Mouse (Mus musculus): ENCODE measurements around the gene Gm10300. TPM values are rescaled to one million over a fixed set of nuclear protein-coding genes. Genes with fewer than 3 reads are reported as not detected.

Gm10300 gene
- total and polyA plus RNA-seq, 2 experiments from 2014 or later, result 0.14 TPM; not detected in 1

- Histone ChIP-seq H3K9me3 (ENCODE audit: low read length) (no peaks in the 10 kb centered on the region), H3K36me3 (ENCODE audit: insufficient read depth) (no peaks in the 10 kb centered on the region), H3K4me1 (ENCODE audit: insufficient read depth) (no peaks in the 10 kb centered on the region), H3K27me3 (ENCODE audit: insufficient read depth, low read length) (peaks cover 26% of the 10 kb centered on the region), H3K9ac (no peak overlapping the region), H3K4me2 (ENCODE audit: low read depth) (no peak overlapping the region), H3K4me3 (ENCODE audit: low read depth, low read length) (no peak overlapping the region), H3K27ac (ENCODE audit: low read depth, low read length) (no peak overlapping the region)
- 67% methylated on average over 6 of the region's 6 CpGs for WGBS
- ATAC-seq (no peak), DNase-seq (no peak)
- no peak for TF ChIP-seq CTCF (IDR thresholded peaks at IDR 0.05; ENCODE audit: low read depth)
Measured at GRCm38 (mm10) chr4:132072946-132073345, 1.6 kb upstream of the Gm10300 start.

GRCm38 (mm10) chr4:132074933-132075769, 654 bp downstream of the Gm10300 start, which contains the start of gene Epb41:
Gene Epb41 (minus strand): TSS chr4:132075321.
- TF ChIP-seq CTCF (IDR thresholded peaks at IDR 0.05; ENCODE audit: low read depth), result no peak
- H3K9me3 ChIP-seq (ENCODE audit: low read length), result no peaks in the 10 kb centered on the region
- H3K27me3 ChIP-seq (ENCODE audit: insufficient read depth, low read length), result peaks cover 33% of the 10 kb centered on the region
- peak within 1 kb of the TSS; percentile 100 for H3K4me2 ChIP-seq (ENCODE audit: low read depth)
- no peaks in the 10 kb centered on the region for H3K4me1 ChIP-seq (ENCODE audit: insufficient read depth)
- peak; percentile 84 for DNase-seq
- H3K9ac ChIP-seq, result peak within 1 kb of the TSS; percentile 50
- WGBS, result 2% methylated on average over 47 of the region's 47 CpGs
- H3K4me3 ChIP-seq (ENCODE audit: low read depth, low read length), result peak within 1 kb of the TSS; percentile 48
- no peak within 1 kb of the TSS for H3K27ac ChIP-seq (ENCODE audit: low read depth, low read length)
- peak; percentile 90 for ATAC-seq
- no peaks in the 10 kb centered on the region for H3K36me3 ChIP-seq (ENCODE audit: insufficient read depth)

- H3K9me3 ChIP-seq (ENCODE audit: low read length), result no peaks in the 10 kb centered on the region
- peak overlapping the region; percentile 48; the same call in 1 of the 2 replicates for H3K4me3 ChIP-seq (ENCODE audit: low read depth, low read length)
Measured at GRCm38 (mm10) chr4:132075796-132076195, 1.3 kb downstream of the Gm10300 start.

GRCm38 (mm10) chr4:132076480-132077405, 2.2 kb downstream of the Gm10300 start:
- no peak overlapping the region for H3K4me2 ChIP-seq (ENCODE audit: low read depth)
- H3K4me1 ChIP-seq (ENCODE audit: insufficient read depth), result no peaks in the 10 kb centered on the region
- DNase-seq, result no peak
- H3K4me3 ChIP-seq (ENCODE audit: low read depth, low read length), result no peak overlapping the region
- no peak for TF ChIP-seq CTCF (IDR thresholded peaks at IDR 0.05; ENCODE audit: low read depth)
- no peaks in the 10 kb centered on the region for H3K36me3 ChIP-seq (ENCODE audit: insufficient read depth)
- H3K9ac ChIP-seq, result no peak overlapping the region
- H3K27me3 ChIP-seq (ENCODE audit: insufficient read depth, low read length), result peaks cover 33% of the 10 kb centered on the region
- no peak overlapping the region for H3K27ac ChIP-seq (ENCODE audit: low read depth, low read length)
- 24% methylated on average over 20 of the region's 20 CpGs for WGBS
- ATAC-seq, result no peak
- no peaks in the 10 kb centered on the region for H3K9me3 ChIP-seq (ENCODE audit: low read length)

More at GRCm38 (mm10) chr4:132075796-132076195, 1.3 kb downstream of the Gm10300 start:
- H3K4me1 ChIP-seq (ENCODE audit: insufficient read depth), result no peaks in the 10 kb centered on the region
- H3K27me3 ChIP-seq (ENCODE audit: insufficient read depth, low read length), result peaks cover 33% of the 10 kb centered on the region
- H3K4me2 ChIP-seq (ENCODE audit: low read depth), result peak overlapping the region; percentile 100
- H3K36me3 ChIP-seq (ENCODE audit: insufficient read depth), result no peaks in the 10 kb centered on the region
- no peak overlapping the region for H3K27ac ChIP-seq (ENCODE audit: low read depth, low read length)
- TF ChIP-seq CTCF (IDR thresholded peaks at IDR 0.05; ENCODE audit: low read depth), result no peak
- WGBS, result 21% methylated on average over 1 of the region's 1 CpGs
- ATAC-seq (no peak), DNase-seq (no peak)
- H3K9ac ChIP-seq, result no peak overlapping the region

- ATAC-seq, result no peak
- Histone ChIP-seq H3K36me3 (ENCODE audit: insufficient read depth) (no peaks in the 10 kb centered on the region), H3K9me3 (ENCODE audit: low read length) (no peaks in the 10 kb centered on the region), H3K4me1 (ENCODE audit: insufficient read depth) (no peaks in the 10 kb centered on the region), H3K4me2 (ENCODE audit: low read depth) (no peak overlapping the region), H3K4me3 (ENCODE audit: low read depth, low read length) (no peak overlapping the region), H3K9ac (no peak overlapping the region), H3K27me3 (ENCODE audit: insufficient read depth, low read length) (peaks cover 33% of the 10 kb centered on the region), H3K27ac (ENCODE audit: low read depth, low read length) (no peak overlapping the region)
- DNase-seq, result no peak
- TF ChIP-seq CTCF (IDR thresholded peaks at IDR 0.05; ENCODE audit: low read depth), result no peak
- 72% methylated on average over 7 of the region's 7 CpGs for WGBS
Measured at GRCm38 (mm10) chr4:132077445-132077844, 2.9 kb downstream of the Gm10300 start.

DNA sequence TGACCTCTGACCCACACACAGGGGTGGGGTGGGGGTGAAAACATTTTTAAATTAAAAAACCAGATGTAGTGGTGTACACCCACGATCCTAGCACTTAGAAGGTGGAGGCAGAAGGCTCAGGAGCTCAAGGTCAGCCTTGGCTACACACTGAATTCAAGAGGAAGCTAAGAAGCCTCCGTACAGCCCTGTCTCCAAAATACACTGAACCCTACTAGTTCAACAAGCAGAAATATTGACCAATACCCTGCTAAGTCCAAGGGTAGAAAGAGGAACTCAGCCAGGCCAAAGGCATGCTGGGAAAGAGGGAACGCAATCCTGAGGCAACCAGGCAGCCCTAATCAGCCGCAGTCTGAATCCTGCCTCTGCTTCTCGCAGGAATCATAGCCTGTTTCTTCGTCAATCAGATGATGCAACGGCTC, 3.8 kb downstream of the Gm10300 start:
- ATAC-seq (no peak), DNase-seq (no peak)
- H3K27me3 ChIP-seq (ENCODE audit: insufficient read depth, low read length), result peaks cover 33% of the 10 kb centered on the region

More for the DNA sequence above, 3.8 kb downstream of the Gm10300 start:
- Histone ChIP-seq H3K9me3 (ENCODE audit: low read length) (no peaks in the 10 kb centered on the region), H3K27ac (ENCODE audit: low read depth, low read length) (no peak overlapping the region), H3K4me1 (ENCODE audit: insufficient read depth) (no peaks in the 10 kb centered on the region), H3K36me3 (ENCODE audit: insufficient read depth) (no peaks in the 10 kb centered on the region), H3K4me3 (ENCODE audit: low read depth, low read length) (no peak overlapping the region), H3K4me2 (ENCODE audit: low read depth) (no peak overlapping the region), H3K9ac (no peak overlapping the region)
- TF ChIP-seq CTCF (IDR thresholded peaks at IDR 0.05; ENCODE audit: low read depth), result no peak
- WGBS, result 61% methylated on average over 7 of the region's 7 CpGs

Measured in forebrain, postnatal 0 days (tissue).